Mouse (Mus musculus) myocyte (in vitro differentiated cells): ENCODE data around the gene Hax1.

Experiments used
- MAX ChIP-seq: IDR thresholded peaks from one replicate; pipeline ENCODE4 v1.6.1; 2011; ENCODE audit warnings: low read depth, mild to moderate bottlenecking, control low read depth
- USF1 ChIP-seq: IDR thresholded peaks from one replicate; pipeline ENCODE4 v1.6.1; 2011; ENCODE audit warnings: low read depth, mild to moderate bottlenecking, control low read depth, moderate library complexity

DNA sequence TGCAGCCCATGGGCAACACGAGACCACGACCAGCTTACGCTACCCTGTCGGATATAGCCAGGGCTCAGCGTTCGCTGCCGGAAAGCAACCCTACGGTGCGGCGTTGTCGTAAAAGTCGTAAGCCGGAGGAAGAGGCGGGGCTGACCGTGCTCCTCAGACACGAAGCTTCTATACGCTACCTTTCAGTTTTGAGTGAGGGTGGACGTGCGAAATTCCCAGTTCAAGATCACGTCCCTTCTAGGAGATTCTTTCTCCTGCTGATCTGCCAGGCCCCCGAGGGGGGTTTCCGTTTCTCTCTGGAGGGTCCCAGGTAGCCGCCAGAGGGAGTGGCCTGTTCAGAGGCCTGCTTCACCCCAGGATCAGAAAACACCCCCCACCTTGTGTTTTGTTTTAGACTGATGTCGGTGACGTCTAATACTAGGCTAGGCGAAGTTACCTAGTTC is at the start of gene Hax1:
- TF ChIP-seq USF1 = no peak
- no peak for TF ChIP-seq MAX
